Mouse (Mus musculus): Measurements from ENCODE around the gene Acsm3.

Gene Acsm3

DNA sequence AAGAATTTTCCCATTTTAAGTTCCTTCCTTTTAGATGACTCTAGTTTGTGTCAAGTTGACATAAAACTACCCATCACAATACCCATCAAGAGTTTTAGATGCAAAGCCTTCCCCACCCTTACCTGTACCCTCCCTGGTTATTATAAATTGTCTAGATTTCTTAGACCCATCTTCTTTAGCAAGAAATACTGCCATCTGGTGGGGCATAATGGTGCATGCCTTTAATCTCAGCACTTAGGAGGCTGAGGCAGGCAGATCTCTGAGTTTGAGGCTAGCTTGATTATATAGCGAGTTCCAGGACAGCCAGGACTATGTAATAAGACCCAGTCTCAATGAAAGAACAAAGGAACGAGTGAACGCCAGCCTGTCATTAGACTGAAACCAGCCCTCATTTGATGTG, 39.8 kb downstream of the Acsm3 start:
- DNase-seq (ENCODE audit: low spot score in 2 of 2) = no peak

GRCm38 (mm10) chr7:119800991-119801390, 40.3 kb downstream of the Acsm3 start:
- DNase-seq (ENCODE audit: low spot score in 2 of 2) = no peak

DNA sequence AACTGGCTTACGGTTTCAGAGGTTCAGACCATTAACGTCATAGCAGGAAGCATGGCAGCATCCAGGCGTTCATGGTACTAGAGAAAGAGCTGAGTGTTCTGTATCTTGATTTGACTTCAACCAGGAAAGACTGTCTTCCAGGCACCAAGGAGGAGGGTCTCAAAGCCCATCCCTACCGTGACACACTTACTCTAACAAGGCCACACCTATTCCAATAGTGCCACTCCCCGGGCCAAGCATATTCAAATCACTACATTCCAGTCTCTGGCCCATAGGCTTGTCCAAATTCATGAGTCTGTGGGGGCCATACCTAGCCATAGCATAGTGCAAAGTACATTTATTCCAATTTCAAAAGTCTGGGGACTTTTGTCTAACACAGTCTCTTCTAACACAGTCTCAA, 46.7 kb downstream of the Acsm3 start:
- DNase-seq (ENCODE audit: low spot score in 2 of 2) = no peak

GRCm38 (mm10) chr7:119808723-119809122, 48.0 kb downstream of the Acsm3 start:
- DNase-seq (ENCODE audit: low spot score in 2 of 2) = no peak

DNA sequence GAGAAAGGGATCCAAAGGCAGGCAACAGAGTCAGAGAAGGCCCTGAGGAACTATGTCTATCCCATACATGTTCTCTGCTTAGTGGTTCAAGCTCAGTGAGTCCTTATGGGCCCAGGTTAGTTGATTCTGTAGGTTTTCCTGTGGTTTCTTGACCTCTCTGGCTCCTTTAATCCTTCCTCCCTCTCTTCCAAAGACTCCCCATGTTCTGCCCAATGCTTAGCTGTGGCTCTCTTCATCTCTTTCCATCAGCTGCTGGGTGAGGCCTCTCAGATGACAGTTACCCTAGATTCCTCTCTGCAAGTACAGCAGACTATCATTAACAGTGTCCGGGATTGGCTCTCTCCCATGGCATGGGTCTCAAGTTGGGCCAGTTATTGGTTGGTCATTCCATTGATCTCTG, 74.6 kb downstream of the Acsm3 start:
- DNase-seq (ENCODE audit: low spot score in 2 of 2) = no peak

- DNase-seq (ENCODE audit: low spot score in 2 of 2) = no peak
Measured at GRCm38 (mm10) chr7:119835996-119836777, 75.5 kb downstream of the Acsm3 start.
